Mouse (Mus musculus) layer of hippocampus, postnatal 25 days (tissue): Measurements from ENCODE around the gene Npy2r. TPM values are rescaled to one million over a fixed set of nuclear protein-coding genes. Genes with fewer than 3 reads are reported as not detected.

Experiments used
- DNase-seq, 2 experiments: peaks; one replicate each; pipeline ENCODE4 v3.0.0; 2022; ENCODE audit warnings: mixed read lengths in 2 of 2, low spot score in 1 of 2; ENCODE audit errors: extremely low spot score in 1 of 2
- total RNA-seq, 2 experiments: library from RNA; stranded (reverse); gene quantifications; 2 replicates each; pipeline ENCODE4 v1.2.3; 2021

Gene Npy2r
- total RNA-seq, result 10 to 100 TPM; 38.7 to 40.6 TPM

GRCm38 (mm10) chr3:82547908-82548721 is at the start of gene Npy2r:
Gene Npy2r, minus strand, starts transcription at chr3:82548084.
- DNase-seq, result no peak

- no peak for DNase-seq
Measured at GRCm38 (mm10) chr3:82557786-82558185, 9.9 kb upstream of the Npy2r start.

- DNase-seq, result no peak
Measured at GRCm38 (mm10) chr3:82556311-82556828, 8.5 kb upstream of the Npy2r start.

GRCm38 (mm10) chr3:82549932-82550331 is 2.0 kb upstream of the Npy2r start:
- no peak for DNase-seq

- DNase-seq, result no peak
Measured at GRCm38 (mm10) chr3:82548753-82549152, 869 bp upstream of the Npy2r start.

GRCm38 (mm10) chr3:82541449-82541848 is 6.4 kb downstream of the Npy2r start:
- DNase-seq, result no peak

GRCm38 (mm10) chr3:82539951-82540350 is 7.9 kb downstream of the Npy2r start:
- no peak for DNase-seq

- no peak for DNase-seq
Measured at GRCm38 (mm10) chr3:82524792-82525191, 23.1 kb downstream of the Npy2r start.

- no peak for DNase-seq
Measured at GRCm38 (mm10) chr3:82498006-82498405, 49.9 kb downstream of the Npy2r start.

Other genes with a start within 250 kb of the Npy2r start
- 10 to 100 TPM; 77.5 to 85.6 TPM for gene Map9, start 190.0 kb downstream of the Npy2r start, total RNA-seq